Mouse (Mus musculus) heart, embryonic 12.5 days (tissue): ENCODE data around the gene Fam174a. TPM values are rescaled to one million over a fixed set of nuclear protein-coding genes. Genes with fewer than 3 reads are reported as not detected.

Experiments
- ATAC-seq: fragments of 200-750 bp; cut with Nextera tagmentation; 2 replicates; pipeline ENCODE4 v1.8.0; 2017; ENCODE audit warnings: moderate TSS enrichment, moderate library complexity; ENCODE audit not compliant: insufficient number of reproducible peaks, low FRiP score
- H3K27ac ChIP-seq: fragments of 300-500 bp; sonication (generic); 2 replicates; pipeline ENCODE4 v1.5.1; 2016; ENCODE audit warnings: mild to moderate bottlenecking, moderate library complexity; ENCODE audit not compliant: poor library complexity, severe bottlenecking
- H3K27me3 ChIP-seq: fragments of 300-500 bp; sonication (generic); replicated peaks from 2 replicates; pipeline ENCODE4 v1.6.1; 2016; ENCODE audit warnings: mild to moderate bottlenecking, moderate library complexity
- H3K36me3 ChIP-seq: fragments of 300-500 bp; sonication (generic); 2 replicates; pipeline ENCODE4 v1.6.1; 2016; ENCODE audit warnings: mild to moderate bottlenecking, moderate library complexity
- H3K4me1 ChIP-seq: fragments of 300-500 bp; sonication (generic); replicated peaks from 2 replicates; pipeline ENCODE4 v1.6.1; 2016; ENCODE audit warnings: mild to moderate bottlenecking
- H3K4me2 ChIP-seq: fragments of 300-500 bp; sonication (generic); 2 replicates; pipeline ENCODE4 v1.6.1; 2016; ENCODE audit warnings: mild to moderate bottlenecking, moderate library complexity
- H3K4me3 ChIP-seq: fragments of 300-500 bp; sonication (generic); 2 replicates; pipeline ENCODE4 v1.5.1; 2016; ENCODE audit warnings: mild to moderate bottlenecking
- H3K9ac ChIP-seq: fragments of 300-500 bp; sonication (generic); 2 replicates; pipeline ENCODE4 v1.6.1; 2016; ENCODE audit warnings: mild to moderate bottlenecking, moderate library complexity
- H3K9me3 ChIP-seq: fragments of 300-500 bp; sonication (generic); replicated peaks from 2 replicates; pipeline ENCODE4 v1.6.1; 2016; ENCODE audit warnings: mild to moderate bottlenecking, moderate library complexity
- WGBS: fragments of 180-500 bp; shearing (Covaris S2); methylation state at CpG from one replicate; pipeline ENCODE4 v1.1.7; 2016; 5-methylcytosine and 5-hydroxymethylcytosine counted together
- polyA plus RNA-seq: library from polyadenylated mRNA; unstranded; fragments of >200 nt; fragmentation: Nextera tagmentation; extraction: Ambion mirVana; gene quantifications from 2 replicates; pipeline ENCODE4 v1.2.1, GENCODE M21; 2016

Gene Fam174a
- 22.2 and 22.6 TPM in 2 replicates for polyA plus RNA-seq

GRCm38 (mm10) chr1:95313393-95314228, at the start of gene Fam174a:
Gene Fam174a, plus strand, starts transcription at chr1:95313623.
- H3K9ac ChIP-seq, result peak within 1 kb of the TSS; percentile 82
- peak within 1 kb of the TSS; percentile 93 for H3K4me2 ChIP-seq
- ATAC-seq, result peak; percentile 98
- no peaks in the 10 kb centered on the region for H3K9me3 ChIP-seq
- peaks cover 6% of the 10 kb centered on the region; the same call in 1 of the 2 replicates for H3K4me1 ChIP-seq
- H3K27ac ChIP-seq, result peak within 1 kb of the TSS; percentile 67
- under 1% methylated on average over 78 of the region's 79 CpGs for WGBS
- H3K36me3 ChIP-seq, result no peaks in the 10 kb centered on the region
- peak within 1 kb of the TSS; percentile 77 for H3K4me3 ChIP-seq
- 0 out of 2 replicates have a peak, but pooled peaks cover 3% of the 10 kb centered on the region for H3K27me3 ChIP-seq

GRCm38 (mm10) chr1:95263843-95264242, 49.6 kb upstream of the Fam174a start:
- Histone ChIP-seq H3K9ac (no peak overlapping the region), H3K36me3 (no peaks in the 10 kb centered on the region), H3K27me3 (no peaks in the 10 kb centered on the region), H3K27ac (no peak overlapping the region), H3K9me3 (no peaks in the 10 kb centered on the region), H3K4me3 (no peak overlapping the region), H3K4me1 (no peaks in the 10 kb centered on the region), H3K4me2 (no peak overlapping the region)
- WGBS, result 66% methylated on average over 2 of the region's 2 CpGs
- no peak for ATAC-seq

GRCm38 (mm10) chr1:95267950-95268724, 45.3 kb upstream of the Fam174a start:
- Histone ChIP-seq H3K27ac (no peak overlapping the region), H3K4me1 (no peaks in the 10 kb centered on the region), H3K4me2 (no peak overlapping the region), H3K27me3 (no peaks in the 10 kb centered on the region), H3K9me3 (no peaks in the 10 kb centered on the region), H3K36me3 (no peaks in the 10 kb centered on the region), H3K4me3 (no peak overlapping the region), H3K9ac (no peak overlapping the region)
- 65% methylated on average over 13 of the region's 13 CpGs for WGBS
- ATAC-seq, result 0 out of 2 replicates have a peak, but pooled peaks have one; percentile 36

GRCm38 (mm10) chr1:95273321-95273720, 40.1 kb upstream of the Fam174a start:
- Histone ChIP-seq H3K27me3 (no peaks in the 10 kb centered on the region), H3K9me3 (no peaks in the 10 kb centered on the region), H3K4me3 (no peak overlapping the region), H3K4me2 (no peak overlapping the region), H3K4me1 (no peaks in the 10 kb centered on the region), H3K9ac (no peak overlapping the region), H3K36me3 (no peaks in the 10 kb centered on the region), H3K27ac (no peak overlapping the region)
- no peak for ATAC-seq
- WGBS, result 54% methylated on average over 1 of the region's 1 CpGs

- ATAC-seq, result no peak
- H3K9me3 ChIP-seq, result no peaks in the 10 kb centered on the region
- no peak overlapping the region for H3K4me3 ChIP-seq
- 0 out of 2 replicates have a peak, but pooled peaks cover 3% of the 10 kb centered on the region for H3K27me3 ChIP-seq
- no peaks in the 10 kb centered on the region for H3K36me3 ChIP-seq
- WGBS, result 73% methylated on average over 5 of the region's 5 CpGs
- H3K9ac ChIP-seq, result no peak overlapping the region
- no peaks in the 10 kb centered on the region for H3K4me1 ChIP-seq
- no peak overlapping the region for H3K27ac ChIP-seq
- H3K4me2 ChIP-seq, result no peak overlapping the region
Observed at GRCm38 (mm10) chr1:95308324-95308723, 5.1 kb upstream of the Fam174a start.

GRCm38 (mm10) chr1:95314229-95314555, 769 bp downstream of the Fam174a start:
- Histone ChIP-seq H3K27me3 (no peaks in the 10 kb centered on the region), H3K9ac (peak overlapping the region; percentile 82), H3K27ac (0 out of 2 replicates have a peak overlapping the region, but pooled peaks have one; percentile 67), H3K4me1 (peaks cover 6% of the 10 kb centered on the region; the same call in 1 of the 2 replicates), H3K9me3 (no peaks in the 10 kb centered on the region), H3K4me3 (peak overlapping the region; percentile 77), H3K4me2 (peak overlapping the region; percentile 93), H3K36me3 (no peaks in the 10 kb centered on the region)
- WGBS, result under 1% methylated on average over 6 of the region's 6 CpGs
- no peak for ATAC-seq

GRCm38 (mm10) chr1:95315981-95316380, 2.6 kb downstream of the Fam174a start:
- H3K4me3 ChIP-seq, result no peak overlapping the region
- H3K27ac ChIP-seq, result no peak overlapping the region
- WGBS, result 63% methylated on average over 6 of the region's 6 CpGs
- no peak overlapping the region for H3K4me2 ChIP-seq
- peaks cover 6% of the 10 kb centered on the region; the same call in 1 of the 2 replicates for H3K4me1 ChIP-seq
- ATAC-seq, result no peak
- no peak overlapping the region for H3K9ac ChIP-seq
- H3K36me3 ChIP-seq, result no peaks in the 10 kb centered on the region
- H3K27me3 ChIP-seq, result no peaks in the 10 kb centered on the region
- no peaks in the 10 kb centered on the region for H3K9me3 ChIP-seq

- WGBS, result 82% methylated on average over 2 of the region's 2 CpGs
- Histone ChIP-seq H3K9ac (no peak overlapping the region), H3K36me3 (peaks cover 14% of the 10 kb centered on the region), H3K4me3 (no peak overlapping the region), H3K27ac (no peak overlapping the region), H3K9me3 (peaks cover 4% of the 10 kb centered on the region; the same call in 1 of the 2 replicates), H3K4me1 (no peaks in the 10 kb centered on the region), H3K4me2 (no peak overlapping the region), H3K27me3 (no peaks in the 10 kb centered on the region)
- no peak for ATAC-seq
Observed at GRCm38 (mm10) chr1:95322219-95322618, 8.8 kb downstream of the Fam174a start.

- Histone ChIP-seq H3K27ac (no peak overlapping the region), H3K4me1 (no peaks in the 10 kb centered on the region), H3K9ac (no peak overlapping the region), H3K9me3 (peaks cover 4% of the 10 kb centered on the region; the same call in 1 of the 2 replicates), H3K27me3 (no peaks in the 10 kb centered on the region), H3K4me2 (no peak overlapping the region), H3K36me3 (peaks cover 14% of the 10 kb centered on the region), H3K4me3 (no peak overlapping the region)
- WGBS, result 66% methylated on average over 7 of the region's 7 CpGs
- ATAC-seq, result no peak
Observed at GRCm38 (mm10) chr1:95323004-95323403, 9.6 kb downstream of the Fam174a start.

- Histone ChIP-seq H3K36me3 (peaks cover 14% of the 10 kb centered on the region), H3K27me3 (no peaks in the 10 kb centered on the region), H3K27ac (no peak overlapping the region), H3K4me3 (no peak overlapping the region), H3K4me2 (no peak overlapping the region), H3K4me1 (no peaks in the 10 kb centered on the region), H3K9ac (no peak overlapping the region), H3K9me3 (peaks cover 4% of the 10 kb centered on the region; the same call in 1 of the 2 replicates)
- ATAC-seq, result no peak
Observed at GRCm38 (mm10) chr1:95326856-95327255, 13.4 kb downstream of the Fam174a start.

GRCm38 (mm10) chr1:95339618-95340017, 26.2 kb downstream of the Fam174a start:
- Histone ChIP-seq H3K9ac (no peak overlapping the region), H3K4me3 (no peak overlapping the region), H3K27me3 (no peaks in the 10 kb centered on the region), H3K27ac (no peak overlapping the region), H3K36me3 (no peaks in the 10 kb centered on the region), H3K4me1 (no peaks in the 10 kb centered on the region), H3K9me3 (no peaks in the 10 kb centered on the region), H3K4me2 (no peak overlapping the region)
- no peak for ATAC-seq
